Comparison of ENCODE assay signal across 10 mouse cellular contexts in the genomic region with DNA sequence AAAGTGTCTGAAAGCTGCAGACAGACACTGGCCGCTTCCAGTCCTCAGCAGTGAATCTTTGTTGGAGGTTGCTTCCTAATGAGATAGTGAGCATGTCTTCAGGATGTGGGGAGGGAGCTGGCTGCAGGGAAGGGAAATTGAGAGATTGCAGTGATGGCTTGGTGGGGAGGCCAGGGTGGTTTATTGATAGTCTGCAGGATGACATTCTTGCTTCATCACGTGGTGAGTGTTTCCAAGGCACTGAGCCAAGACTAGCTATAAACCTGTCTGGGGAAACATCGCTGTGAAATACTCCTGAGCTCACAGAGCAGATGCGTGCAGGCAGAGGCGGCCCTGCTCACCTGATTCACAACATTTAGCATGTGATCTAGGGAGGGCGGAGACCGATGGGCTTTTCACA. TPM values are rescaled to one million over a fixed set of nuclear protein-coding genes. Genes with fewer than 3 reads are reported as not detected.
A peak's percentile ranks its signal among the peaks of the same experiment; 100 is the strongest.
DNase-seq lines count a peak whose midpoint lies in the region; ATAC-seq lines count a peak whose summit lies in the region.
"Had no signal": no experiment of that assay in that cellular context is flagged by ENCODE, and none has a peak within 500 bp of the region (broad histone marks: within the 10 kb centered on the region; RNA-seq: fewer than 3 reads in every experiment).

No protein-coding gene starts in this region.

- H3K4me3 ChIP-seq in limb, embryonic 12.5 days (replicated peaks), result no peak overlapping the region
- H3K4me3 ChIP-seq in limb, embryonic 10.5 days, result no peak overlapping the region
- H3K4me3 ChIP-seq in limb, embryonic 13.5 days, result no peak overlapping the region
- H3K4me3 ChIP-seq: midbrain, embryonic 10.5 days had no signal

- H3K27ac ChIP-seq in limb, embryonic 12.5 days, result no peak overlapping the region
- H3K27ac ChIP-seq in limb, embryonic 10.5 days, result no peak overlapping the region
- H3K27ac ChIP-seq in limb, embryonic 13.5 days, result no peak overlapping the region
- H3K27ac ChIP-seq: midbrain, embryonic 10.5 days had no signal

- 0 out of 2 replicates have a peak, but pooled peaks have one; percentile 47 for ATAC-seq in limb, embryonic 12.5 days (ENCODE audit: insufficient number of reproducible peaks, insufficient read depth, low FRiP score, low TSS enrichment, low read depth)
- ATAC-seq in limb, embryonic 13.5 days (ENCODE audit: low FRiP score, low read depth), result peak; percentile 66; the same call in 1 of the 2 replicates

- peak; percentile 1 for DNase-seq in adrenal gland, postnatal 36 days
- DNase-seq in adrenal gland, postnatal 25 days, result no peak
- DNase-seq in limb, embryonic 10.5 days (ENCODE audit: low spot score), result no peak
- peak; percentile 17 for DNase-seq in heart, postnatal 4 days
- no peak for DNase-seq in spleen, postnatal 36 days (ENCODE audit: low spot score in 2 of 2)
- DNase-seq in testis, postnatal 14 days (ENCODE audit: low spot score), result no peak

- no peak overlapping the region for H3K9ac ChIP-seq in limb, embryonic 12.5 days (replicated peaks)
- no peak overlapping the region for H3K9ac ChIP-seq in limb, embryonic 13.5 days

- no peaks in the 10 kb centered on the region for H3K9me3 ChIP-seq in limb, embryonic 12.5 days
- H3K9me3 ChIP-seq in limb, embryonic 10.5 days (replicated peaks), result no peaks in the 10 kb centered on the region
- H3K9me3 ChIP-seq in limb, embryonic 13.5 days, result no peaks in the 10 kb centered on the region
- H3K9me3 ChIP-seq: midbrain, embryonic 10.5 days had no signal

- H3K4me2 ChIP-seq in limb, embryonic 12.5 days, result no peak overlapping the region
- no peak overlapping the region for H3K4me2 ChIP-seq in limb, embryonic 13.5 days (replicated peaks)

- WGBS in limb, embryonic 12.5 days, result 43% methylated on average over 7 of the region's 7 CpGs
- WGBS in limb, embryonic 10.5 days, result 66% methylated on average over 7 of the region's 7 CpGs
- WGBS in limb, embryonic 13.5 days, result 38% methylated on average over 7 of the region's 7 CpGs

- H3K4me1 ChIP-seq in limb, embryonic 12.5 days (replicated peaks), result no peaks in the 10 kb centered on the region; the same call in 1 of the 2 replicates
- no peaks in the 10 kb centered on the region for H3K4me1 ChIP-seq in limb, embryonic 10.5 days
- peaks cover 13% of the 10 kb centered on the region for H3K4me1 ChIP-seq in limb, embryonic 13.5 days
- H3K4me1 ChIP-seq: midbrain, embryonic 10.5 days had no signal

- no peaks in the 10 kb centered on the region for H3K36me3 ChIP-seq in limb, embryonic 12.5 days
- no peaks in the 10 kb centered on the region for H3K36me3 ChIP-seq in limb, embryonic 10.5 days
- no peaks in the 10 kb centered on the region for H3K36me3 ChIP-seq in limb, embryonic 13.5 days
- H3K36me3 ChIP-seq: midbrain, embryonic 10.5 days had no signal

- no peaks in the 10 kb centered on the region; the same call in 1 of the 2 replicates for H3K27me3 ChIP-seq in limb, embryonic 12.5 days
- no peaks in the 10 kb centered on the region for H3K27me3 ChIP-seq in limb, embryonic 10.5 days (ENCODE audit: low read depth, poor library complexity, severe bottlenecking)
- no peaks in the 10 kb centered on the region for H3K27me3 ChIP-seq in limb, embryonic 13.5 days

RNA-seq across cellular contexts. Expression of gene Ntf3, which starts 36.2 kb away (rescaled TPM):
- 1 to 10 TPM; 2.0 to 2.2 TPM for total RNA-seq in adrenal gland, postnatal 36 days (2021)
- 1.4 and 2.6 TPM in 2 replicates for total RNA-seq in adrenal gland, postnatal 25 days (2021)
- 27.6 and 29.5 TPM in 2 replicates for polyA plus RNA-seq in limb, embryonic 12.5 days (2016; fragmentation: Nextera tagmentation; extraction: Ambion mirVana)
- 13.7 and 22.9 TPM in 2 replicates for polyA plus RNA-seq in limb, embryonic 10.5 days (2016; fragmentation: Nextera tagmentation; extraction: Ambion mirVana)
- total RNA-seq in heart, postnatal 4 days (2021), result 1 to 10 TPM; 3.1 to 3.2 TPM
- 23.3 and 26.2 TPM in 2 replicates for polyA plus RNA-seq in limb, embryonic 13.5 days (2015; fragmentation: Nextera tagmentation; extraction: Ambion mirVana)
- total RNA-seq: hematopoietic stem cell, adult 5-6 weeks had no signal

Comparison
In these comparisons a context has a peak if more than half of its experiments do, and no peak if none do; other contexts are left out.
1. DNase-seq: peak in adrenal gland, postnatal 36 days (2 of 2) and heart, postnatal 4 days (single experiment); none in adrenal gland, postnatal 25 days (single experiment), limb, embryonic 10.5 days (single experiment), spleen, postnatal 36 days (0 of 2) and testis, postnatal 14 days (single experiment).